Mouse (Mus musculus) hindbrain, embryonic 10.5 days (tissue): ENCODE data around the gene Oosp2. TPM values are rescaled to one million over a fixed set of nuclear protein-coding genes. Genes with fewer than 3 reads are reported as not detected.

Experiments
- DNase-seq: peaks from one replicate; pipeline ENCODE4 v3.0.0-alpha.2; 2017; ENCODE audit warnings: low spot score
- H3K27ac ChIP-seq: fragments of 300-500 bp; sonication (generic); 2 replicates; pipeline ENCODE4 v1.5.1; 2016; ENCODE audit warnings: mild to moderate bottlenecking, moderate library complexity
- H3K27me3 ChIP-seq: fragments of 300-500 bp; sonication (generic); 2 replicates; pipeline ENCODE4 v1.6.1; 2016; ENCODE audit warnings: mild to moderate bottlenecking; ENCODE audit not compliant: poor library complexity, insufficient read depth, severe bottlenecking
- H3K36me3 ChIP-seq: fragments of 300-500 bp; sonication (generic); 2 replicates; pipeline ENCODE4 v1.6.1; 2016; ENCODE audit warnings: mild to moderate bottlenecking, moderate library complexity
- H3K4me1 ChIP-seq: fragments of 300-500 bp; sonication (generic); replicated peaks from 2 replicates; pipeline ENCODE4 v1.6.1; 2016; ENCODE audit warnings: mild to moderate bottlenecking
- H3K4me3 ChIP-seq: fragments of 300-500 bp; sonication (generic); 2 replicates; pipeline ENCODE4 v1.5.1; 2016; ENCODE audit warnings: mild to moderate bottlenecking, moderate library complexity
- H3K9me3 ChIP-seq: fragments of 300-500 bp; sonication (generic); 2 replicates; pipeline ENCODE4 v1.6.1; 2016; ENCODE audit warnings: mild to moderate bottlenecking, moderate library complexity
- WGBS: fragments of 180-500 bp; shearing (Covaris S2); methylation state at CpG from one replicate; pipeline ENCODE4 v1.1.7; 2016; 5-methylcytosine and 5-hydroxymethylcytosine counted together
- polyA plus RNA-seq: library from polyadenylated mRNA; unstranded; fragments of >200 nt; fragmentation: Nextera tagmentation; extraction: Ambion mirVana; gene quantifications from 2 replicates; pipeline ENCODE4 v1.2.1, GENCODE M21; 2016

The Oosp2 gene
- polyA plus RNA-seq = not detected in 2 replicates

- no peak within 1 kb of the TSS for H3K27ac ChIP-seq
- H3K4me1 ChIP-seq = no peaks in the 10 kb centered on the region
- no peaks in the 10 kb centered on the region for H3K36me3 ChIP-seq
- no peak for DNase-seq
- no peaks in the 10 kb centered on the region for H3K9me3 ChIP-seq
- 85% methylated on average over 5 of the region's 5 CpGs for WGBS
- H3K27me3 ChIP-seq = no peaks in the 10 kb centered on the region
- no peak within 1 kb of the TSS for H3K4me3 ChIP-seq
These were observed at the start of gene Oosp2 for GRCm38 (mm10) chr19:11660459-11660858. Gene Oosp2 (minus strand): TSS chr19:11660559.

GRCm38 (mm10) chr19:11698342-11698741 lies 38.0 kb upstream of the Oosp2 start:
- H3K4me1 ChIP-seq = no peaks in the 10 kb centered on the region
- no peaks in the 10 kb centered on the region for H3K9me3 ChIP-seq
- H3K36me3 ChIP-seq = no peaks in the 10 kb centered on the region
- 90% methylated on average over 6 of the region's 6 CpGs for WGBS
- H3K27me3 ChIP-seq = no peaks in the 10 kb centered on the region
- H3K27ac ChIP-seq = no peak overlapping the region
- no peak overlapping the region for H3K4me3 ChIP-seq
- DNase-seq = no peak

GRCm38 (mm10) chr19:11696755-11697154 lies 36.4 kb upstream of the Oosp2 start, which contains the start of gene Oosp3:
Gene Oosp3 (plus strand): TSS chr19:11697055.
- Histone ChIP-seq H3K9me3 (no peaks in the 10 kb centered on the region), H3K4me1 (no peaks in the 10 kb centered on the region), H3K4me3 (no peak within 1 kb of the TSS), H3K27ac (no peak within 1 kb of the TSS), H3K36me3 (no peaks in the 10 kb centered on the region), H3K27me3 (no peaks in the 10 kb centered on the region)
- DNase-seq = no peak
- WGBS = 83% methylated on average over 2 of the region's 2 CpGs

GRCm38 (mm10) chr19:11691454-11691853 lies 31.1 kb upstream of the Oosp2 start:
- H3K27me3 ChIP-seq = no peaks in the 10 kb centered on the region
- WGBS = 69% methylated on average over 1 of the region's 1 CpGs

GRCm38 (mm10) chr19:11690839-11691238 lies 30.5 kb upstream of the Oosp2 start, which contains the start of gene Oosp1:
Gene Oosp1 (minus strand): TSS chr19:11691150.
- no peaks in the 10 kb centered on the region for H3K9me3 ChIP-seq
- H3K4me3 ChIP-seq = no peak within 1 kb of the TSS
- no peaks in the 10 kb centered on the region for H3K27me3 ChIP-seq
- DNase-seq = no peak
- no peaks in the 10 kb centered on the region for H3K4me1 ChIP-seq
- H3K27ac ChIP-seq = no peak within 1 kb of the TSS
- no peaks in the 10 kb centered on the region for H3K36me3 ChIP-seq
- WGBS = 75% methylated on average over 5 of the region's 5 CpGs

More at GRCm38 (mm10) chr19:11691454-11691853, 31.1 kb upstream of the Oosp2 start:
- DNase-seq = no peak
- H3K4me3 ChIP-seq = no peak overlapping the region
- no peaks in the 10 kb centered on the region for H3K36me3 ChIP-seq
- H3K4me1 ChIP-seq = no peaks in the 10 kb centered on the region
- H3K27ac ChIP-seq = no peak overlapping the region
- H3K9me3 ChIP-seq = no peaks in the 10 kb centered on the region

GRCm38 (mm10) chr19:11661562-11661961 lies 1.2 kb upstream of the Oosp2 start:
- Histone ChIP-seq H3K4me1 (no peaks in the 10 kb centered on the region), H3K27me3 (no peaks in the 10 kb centered on the region), H3K9me3 (no peaks in the 10 kb centered on the region), H3K27ac (no peak overlapping the region), H3K36me3 (no peaks in the 10 kb centered on the region), H3K4me3 (no peak overlapping the region)
- no peak for DNase-seq

GRCm38 (mm10) chr19:11659142-11659541 lies 1.2 kb downstream of the Oosp2 start:
- H3K27me3 ChIP-seq = no peaks in the 10 kb centered on the region
- WGBS = 78% methylated on average over 2 of the region's 2 CpGs
- DNase-seq = no peak
- H3K27ac ChIP-seq = no peak overlapping the region
- H3K9me3 ChIP-seq = no peaks in the 10 kb centered on the region
- no peaks in the 10 kb centered on the region for H3K4me1 ChIP-seq
- H3K4me3 ChIP-seq = no peak overlapping the region
- H3K36me3 ChIP-seq = no peaks in the 10 kb centered on the region

GRCm38 (mm10) chr19:11649564-11649963 lies 10.8 kb downstream of the Oosp2 start:
- 79% methylated on average over 4 of the region's 4 CpGs for WGBS
- Histone ChIP-seq H3K36me3 (no peaks in the 10 kb centered on the region), H3K27me3 (no peaks in the 10 kb centered on the region), H3K27ac (no peak overlapping the region), H3K9me3 (no peaks in the 10 kb centered on the region), H3K4me3 (no peak overlapping the region), H3K4me1 (no peaks in the 10 kb centered on the region)
- no peak for DNase-seq

GRCm38 (mm10) chr19:11646166-11646565 lies 14.2 kb downstream of the Oosp2 start:
- 83% methylated on average over 3 of the region's 3 CpGs for WGBS
- no peaks in the 10 kb centered on the region for H3K4me1 ChIP-seq

GRCm38 (mm10) chr19:11640732-11641131 lies 19.6 kb downstream of the Oosp2 start, which contains the start of gene Ms4a3:
Gene Ms4a3 (minus strand): TSS chr19:11640851.
- no peak within 1 kb of the TSS for H3K27ac ChIP-seq
- H3K36me3 ChIP-seq = no peaks in the 10 kb centered on the region
- no peaks in the 10 kb centered on the region for H3K9me3 ChIP-seq
- no peak for DNase-seq
- no peaks in the 10 kb centered on the region for H3K27me3 ChIP-seq
- no peak within 1 kb of the TSS for H3K4me3 ChIP-seq
- WGBS = 81% methylated on average over 1 of the region's 1 CpGs
- no peaks in the 10 kb centered on the region for H3K4me1 ChIP-seq

More at GRCm38 (mm10) chr19:11646166-11646565, 14.2 kb downstream of the Oosp2 start:
- no peak overlapping the region for H3K27ac ChIP-seq
- no peaks in the 10 kb centered on the region for H3K9me3 ChIP-seq
- H3K27me3 ChIP-seq = no peaks in the 10 kb centered on the region
- no peaks in the 10 kb centered on the region for H3K36me3 ChIP-seq
- H3K4me3 ChIP-seq = no peak overlapping the region
- no peak for DNase-seq

- Histone ChIP-seq H3K27ac (no peak overlapping the region), H3K36me3 (no peaks in the 10 kb centered on the region), H3K4me3 (no peak overlapping the region), H3K4me1 (no peaks in the 10 kb centered on the region), H3K27me3 (no peaks in the 10 kb centered on the region), H3K9me3 (no peaks in the 10 kb centered on the region)
- no peak for DNase-seq
- WGBS = 77% methylated on average over 4 of the region's 4 CpGs
These were observed 21.3 kb downstream of the Oosp2 start for GRCm38 (mm10) chr19:11639038-11639437.

- Histone ChIP-seq H3K4me3 (no peak overlapping the region), H3K9me3 (no peaks in the 10 kb centered on the region), H3K27me3 (no peaks in the 10 kb centered on the region), H3K36me3 (no peaks in the 10 kb centered on the region), H3K4me1 (no peaks in the 10 kb centered on the region), H3K27ac (no peak overlapping the region)
- WGBS = 86% methylated on average over 5 of the region's 5 CpGs
- no peak for DNase-seq
These were observed 24.8 kb downstream of the Oosp2 start for GRCm38 (mm10) chr19:11635572-11635971.

- Histone ChIP-seq H3K4me3 (no peak overlapping the region), H3K4me1 (no peaks in the 10 kb centered on the region), H3K9me3 (no peaks in the 10 kb centered on the region), H3K27ac (no peak overlapping the region), H3K27me3 (no peaks in the 10 kb centered on the region), H3K36me3 (no peaks in the 10 kb centered on the region)
- 74% methylated on average over 2 of the region's 2 CpGs for WGBS
- DNase-seq = no peak
These were observed 26.0 kb downstream of the Oosp2 start for GRCm38 (mm10) chr19:11634330-11634729.

GRCm38 (mm10) chr19:11633732-11634131 lies 26.6 kb downstream of the Oosp2 start:
- DNase-seq = no peak
- Histone ChIP-seq H3K27me3 (no peaks in the 10 kb centered on the region), H3K9me3 (no peaks in the 10 kb centered on the region), H3K36me3 (no peaks in the 10 kb centered on the region), H3K27ac (no peak overlapping the region), H3K4me1 (no peaks in the 10 kb centered on the region), H3K4me3 (no peak overlapping the region)
- 88% methylated on average over 1 of the region's 1 CpGs for WGBS
